Mouse (Mus musculus): Measurements from ENCODE around the gene Pten.
"Not testable (repeated sequence)": the region's sequence is repeated elsewhere in the genome, so short reads cannot be mapped to it uniquely, and the experiment has no call there.

Pten gene

GRCm38 (mm10) chr19:32807610-32808009, 50.3 kb downstream of the Pten start:
- DNase-seq (ENCODE audit: low spot score in 2 of 2) = no peak

GRCm38 (mm10) chr19:32808690-32809089, 51.4 kb downstream of the Pten start:
- no peak for DNase-seq (ENCODE audit: low spot score in 2 of 2)

- no peak for DNase-seq (ENCODE audit: low spot score in 2 of 2)
Observed at GRCm38 (mm10) chr19:32809117-32809516, 51.8 kb downstream of the Pten start.

- no peak for DNase-seq (ENCODE audit: low spot score in 2 of 2)
Observed at GRCm38 (mm10) chr19:32818759-32819158, 61.5 kb downstream of the Pten start.

GRCm38 (mm10) chr19:32822959-32823358, 65.7 kb downstream of the Pten start:
- DNase-seq (ENCODE audit: low spot score in 2 of 2) = not testable (repeated sequence)

GRCm38 (mm10) chr19:32826616-32827015, 69.3 kb downstream of the Pten start:
- no peak for DNase-seq (ENCODE audit: low spot score in 2 of 2)

- DNase-seq (ENCODE audit: low spot score in 2 of 2) = no peak
Observed at GRCm38 (mm10) chr19:32829871-32830270, 72.6 kb downstream of the Pten start.

GRCm38 (mm10) chr19:32831286-32831685, 74.0 kb downstream of the Pten start:
- DNase-seq (ENCODE audit: low spot score in 2 of 2) = no peak

- no peak for DNase-seq (ENCODE audit: low spot score in 2 of 2)
Observed at GRCm38 (mm10) chr19:32840491-32840890, 83.2 kb downstream of the Pten start.

GRCm38 (mm10) chr19:32844486-32844885, 87.2 kb downstream of the Pten start:
- DNase-seq (ENCODE audit: low spot score in 2 of 2) = no peak

GRCm38 (mm10) chr19:32848041-32848440, 90.7 kb downstream of the Pten start:
- no peak for DNase-seq (ENCODE audit: low spot score in 2 of 2)

- no peak for DNase-seq (ENCODE audit: low spot score in 2 of 2)
Observed at GRCm38 (mm10) chr19:32852306-32852705, 95.0 kb downstream of the Pten start.

GRCm38 (mm10) chr19:32861675-32862575, 104.6 kb downstream of the Pten start:
- DNase-seq (ENCODE audit: low spot score in 2 of 2) = no peak

- no peak for DNase-seq (ENCODE audit: low spot score in 2 of 2)
Observed at GRCm38 (mm10) chr19:32866765-32867164, 109.5 kb downstream of the Pten start.

- no peak for DNase-seq (ENCODE audit: low spot score in 2 of 2)
Observed at GRCm38 (mm10) chr19:32867181-32867897, 110.0 kb downstream of the Pten start.

GRCm38 (mm10) chr19:32868560-32868959, 111.3 kb downstream of the Pten start:
- DNase-seq (ENCODE audit: low spot score in 2 of 2) = no peak

- no peak for DNase-seq (ENCODE audit: low spot score in 2 of 2)
Observed at GRCm38 (mm10) chr19:32869053-32869680, 111.9 kb downstream of the Pten start.

GRCm38 (mm10) chr19:32873904-32874637, 116.8 kb downstream of the Pten start:
- DNase-seq (ENCODE audit: low spot score in 2 of 2) = no peak
